Mouse (Mus musculus): ENCODE measurements around the gene Ikbke. TPM values are rescaled to one million over a fixed set of nuclear protein-coding genes. Genes with fewer than 3 reads are reported as not detected.

Gene Ikbke
- total and polyA plus RNA-seq, 2 experiments from 2014 or later, result 1.2 to 1.5 TPM

GRCm38 (mm10) chr1:131209971-131210426 lies 69.4 kb downstream of the Ikbke start:
- Histone ChIP-seq H3K9ac (replicated peaks; ENCODE audit: low read length) (no peak overlapping the region), H3K27me3 (ENCODE audit: insufficient read depth, low read length) (no peaks in the 10 kb centered on the region), H3K9me3 (ENCODE audit: low read length) (no peaks in the 10 kb centered on the region), H3K27ac (peak overlapping the region; percentile 63), H3K4me3 (ENCODE audit: low read length) (no peak overlapping the region), H3K4me2 (ENCODE audit: low read depth, low read length) (no peak overlapping the region), H3K36me3 (ENCODE audit: insufficient read depth, low read length) (no peaks in the 10 kb centered on the region), H3K4me1 (ENCODE audit: insufficient read depth, low read length) (peaks cover 7% of the 10 kb centered on the region; the same call in 1 of the 2 replicates)
- peak; percentile 57 for TF ChIP-seq CTCF (IDR thresholded peaks at IDR 0.05; ENCODE audit: low read depth)
- DNase-seq (ENCODE audit: low spot score), result peak; percentile 75
- ATAC-seq, result peak; percentile 77
- WGBS, result 32% methylated on average over 8 of the region's 8 CpGs

GRCm38 (mm10) chr1:131208800-131209199 lies 70.6 kb downstream of the Ikbke start:
- H3K4me3 ChIP-seq (ENCODE audit: low read length), result no peak overlapping the region
- ATAC-seq (no peak), DNase-seq (ENCODE audit: low spot score) (no peak)
- no peak for TF ChIP-seq CTCF (IDR thresholded peaks at IDR 0.05; ENCODE audit: low read depth)
- no peak overlapping the region for H3K27ac ChIP-seq
- no peaks in the 10 kb centered on the region for H3K36me3 ChIP-seq (ENCODE audit: insufficient read depth, low read length)
- H3K27me3 ChIP-seq (ENCODE audit: insufficient read depth, low read length), result no peaks in the 10 kb centered on the region
- H3K4me1 ChIP-seq (ENCODE audit: insufficient read depth, low read length), result peaks cover 7% of the 10 kb centered on the region; the same call in 1 of the 2 replicates
- no peak overlapping the region for H3K4me2 ChIP-seq (ENCODE audit: low read depth, low read length)
- H3K9me3 ChIP-seq (ENCODE audit: low read length), result no peaks in the 10 kb centered on the region
- WGBS, result 56% methylated on average over 6 of the region's 6 CpGs
- no peak overlapping the region for H3K9ac ChIP-seq (replicated peaks; ENCODE audit: low read length)

- 88% methylated on average over 5 of the region's 5 CpGs for WGBS
- H3K9me3 ChIP-seq (ENCODE audit: low read length), result no peaks in the 10 kb centered on the region
- H3K4me3 ChIP-seq (ENCODE audit: low read length), result no peak overlapping the region
- ATAC-seq (no peak), DNase-seq (ENCODE audit: low spot score) (no peak)
- H3K27me3 ChIP-seq (ENCODE audit: insufficient read depth, low read length), result no peaks in the 10 kb centered on the region
- H3K9ac ChIP-seq (replicated peaks; ENCODE audit: low read length), result no peak overlapping the region
- no peak for TF ChIP-seq CTCF (IDR thresholded peaks at IDR 0.05; ENCODE audit: low read depth)
- H3K4me1 ChIP-seq (ENCODE audit: insufficient read depth, low read length), result peaks cover 6% of the 10 kb centered on the region; the same call in 1 of the 2 replicates
- H3K27ac ChIP-seq, result no peak overlapping the region
- H3K36me3 ChIP-seq (ENCODE audit: insufficient read depth, low read length), result no peaks in the 10 kb centered on the region
- H3K4me2 ChIP-seq (ENCODE audit: low read depth, low read length), result no peak overlapping the region
Observed at GRCm38 (mm10) chr1:131208081-131208480, 71.3 kb downstream of the Ikbke start.

- no peaks in the 10 kb centered on the region for H3K9me3 ChIP-seq (ENCODE audit: low read length)
- H3K27ac ChIP-seq, result no peak overlapping the region
- no peak overlapping the region for H3K9ac ChIP-seq (replicated peaks; ENCODE audit: low read length)
- H3K4me3 ChIP-seq (ENCODE audit: low read length), result no peak overlapping the region
- ATAC-seq (peak; percentile 39), DNase-seq (ENCODE audit: low spot score) (peak; percentile 81)
- TF ChIP-seq CTCF (IDR thresholded peaks at IDR 0.05; ENCODE audit: low read depth), result peak; percentile 80
- H3K36me3 ChIP-seq (ENCODE audit: insufficient read depth, low read length), result no peaks in the 10 kb centered on the region
- no peaks in the 10 kb centered on the region for H3K27me3 ChIP-seq (ENCODE audit: insufficient read depth, low read length)
- WGBS, result 4% methylated on average over 5 of the region's 5 CpGs
- H3K4me2 ChIP-seq (ENCODE audit: low read depth, low read length), result no peak overlapping the region
- peaks cover 4% of the 10 kb centered on the region; the same call in 1 of the 2 replicates for H3K4me1 ChIP-seq (ENCODE audit: insufficient read depth, low read length)
Observed at GRCm38 (mm10) chr1:131207531-131207930, 71.9 kb downstream of the Ikbke start.

- TF ChIP-seq CTCF (IDR thresholded peaks at IDR 0.05; ENCODE audit: low read depth), result no peak
- ATAC-seq, result no peak
- Histone ChIP-seq H3K4me3 (ENCODE audit: low read length) (no peak overlapping the region), H3K27ac (no peak overlapping the region), H3K4me1 (ENCODE audit: insufficient read depth, low read length) (peaks cover 4% of the 10 kb centered on the region; the same call in 1 of the 2 replicates), H3K27me3 (ENCODE audit: insufficient read depth, low read length) (no peaks in the 10 kb centered on the region), H3K9ac (replicated peaks; ENCODE audit: low read length) (no peak overlapping the region), H3K4me2 (ENCODE audit: low read depth, low read length) (no peak overlapping the region), H3K9me3 (ENCODE audit: low read length) (no peaks in the 10 kb centered on the region), H3K36me3 (ENCODE audit: insufficient read depth, low read length) (no peaks in the 10 kb centered on the region)
- 88% methylated on average over 5 of the region's 5 CpGs for WGBS
- DNase-seq (ENCODE audit: low spot score), result no peak
Observed at GRCm38 (mm10) chr1:131206342-131206741, 73.1 kb downstream of the Ikbke start.

- Histone ChIP-seq H3K36me3 (ENCODE audit: insufficient read depth, low read length) (no peaks in the 10 kb centered on the region), H3K27ac (no peak overlapping the region), H3K27me3 (ENCODE audit: insufficient read depth, low read length) (no peaks in the 10 kb centered on the region), H3K4me1 (ENCODE audit: insufficient read depth, low read length) (peaks cover under 1% of the 10 kb centered on the region; the same call in 1 of the 2 replicates), H3K9ac (replicated peaks; ENCODE audit: low read length) (no peak overlapping the region), H3K9me3 (ENCODE audit: low read length) (no peaks in the 10 kb centered on the region), H3K4me3 (ENCODE audit: low read length) (no peak overlapping the region), H3K4me2 (ENCODE audit: low read depth, low read length) (no peak overlapping the region)
- no peak for TF ChIP-seq CTCF (IDR thresholded peaks at IDR 0.05; ENCODE audit: low read depth)
- 78% methylated on average over 8 of the region's 8 CpGs for WGBS
- ATAC-seq (no peak), DNase-seq (ENCODE audit: low spot score) (no peak)
Observed at GRCm38 (mm10) chr1:131204461-131204860, 74.9 kb downstream of the Ikbke start.

Other genes starting within 250 kb of the Ikbke start
- gene Mapkapk2, start 181.8 kb downstream of the Ikbke start, total RNA-seq (2014; rRNA removed), result 71.1 and 74.2 TPM in 2 replicates
- 19.7 and 21.2 TPM in 2 replicates for gene Mapkapk2, start 181.8 kb downstream of the Ikbke start, polyA plus RNA-seq (2015; fragmentation: Nextera tagmentation; extraction: Ambion mirVana)
- gene Dyrk3, start 141.3 kb downstream of the Ikbke start, total RNA-seq (2014; rRNA removed), result 8.9 and 9.3 TPM in 2 replicates
- gene Dyrk3, start 141.3 kb downstream of the Ikbke start, polyA plus RNA-seq (2015; fragmentation: Nextera tagmentation; extraction: Ambion mirVana), result 10.2 and 11.1 TPM in 2 replicates
- 38.1 and 39.7 TPM in 2 replicates for gene Eif2d, start 126.4 kb downstream of the Ikbke start, total RNA-seq (2014; rRNA removed)
- gene Eif2d, start 126.4 kb downstream of the Ikbke start, polyA plus RNA-seq (2015; fragmentation: Nextera tagmentation; extraction: Ambion mirVana), result 42.8 and 44.4 TPM in 2 replicates
- 12.9 and 41.5 TPM in 2 replicates for gene Rassf5, start 34.3 kb downstream of the Ikbke start, total RNA-seq (2014; rRNA removed)
- 8.1 and 8.3 TPM in 2 replicates for gene Rassf5, start 34.3 kb downstream of the Ikbke start, polyA plus RNA-seq (2015; fragmentation: Nextera tagmentation; extraction: Ambion mirVana)
- gene Srgap2, start 247.7 kb upstream of the Ikbke start, total RNA-seq (2014; rRNA removed), result 62.8 and 69.3 TPM in 2 replicates
- gene Srgap2, start 247.7 kb upstream of the Ikbke start, polyA plus RNA-seq (2015; fragmentation: Nextera tagmentation; extraction: Ambion mirVana), result 23.3 and 24.5 TPM in 2 replicates
- 0.11 TPM in 1 of 2 replicates, not detected in the other for gene Fam72a, start 248.3 kb upstream of the Ikbke start, total RNA-seq (2014; rRNA removed)
- gene Fam72a, start 248.3 kb upstream of the Ikbke start, polyA plus RNA-seq (2015; fragmentation: Nextera tagmentation; extraction: Ambion mirVana), result 0.98 and 1.4 TPM in 2 replicates